Mouse (Mus musculus) frontal cortex, postnatal 25 days (tissue): ENCODE data around the gene Acsm1.

Source experiments
- DNase-seq, 2 experiments: peaks; one replicate each; pipeline ENCODE4 v3.0.0; 2022; ENCODE audit warnings: low spot score in 2 of 2

The Acsm1 gene

GRCm38 (mm10) chr7:119670925-119671324, 64.1 kb downstream of the Acsm1 start:
- peak in 1 of 2 experiments; percentile 5 for DNase-seq

- DNase-seq, result peak in 1 of 2 experiments; percentile 10
These were observed 66.6 kb downstream of the Acsm1 start for GRCm38 (mm10) chr7:119673465-119673864.

GRCm38 (mm10) chr7:119680107-119680506, 73.3 kb downstream of the Acsm1 start:
- no peak for DNase-seq

- no peak for DNase-seq
These were observed 75.9 kb downstream of the Acsm1 start for GRCm38 (mm10) chr7:119682699-119683098.

- DNase-seq, result no peak
These were observed 82.9 kb downstream of the Acsm1 start, which contains the start of gene Acsm4 for GRCm38 (mm10) chr7:119689726-119690125. Gene Acsm4, plus strand, starts transcription at chr7:119690026.

GRCm38 (mm10) chr7:119692302-119692701, 85.5 kb downstream of the Acsm1 start:
- no peak for DNase-seq

GRCm38 (mm10) chr7:119694926-119695325, 88.1 kb downstream of the Acsm1 start:
- DNase-seq, result no peak
